Mouse (Mus musculus): ENCODE measurements around the gene Stambp. TPM values are rescaled to one million over a fixed set of nuclear protein-coding genes. Genes with fewer than 3 reads are reported as not detected.
A peak's percentile ranks its signal among the peaks of the same experiment; 100 is the strongest.

Stambp gene
- polyA plus RNA-seq, 1 experiment from 2014 or later = 27.7 TPM

DNA sequence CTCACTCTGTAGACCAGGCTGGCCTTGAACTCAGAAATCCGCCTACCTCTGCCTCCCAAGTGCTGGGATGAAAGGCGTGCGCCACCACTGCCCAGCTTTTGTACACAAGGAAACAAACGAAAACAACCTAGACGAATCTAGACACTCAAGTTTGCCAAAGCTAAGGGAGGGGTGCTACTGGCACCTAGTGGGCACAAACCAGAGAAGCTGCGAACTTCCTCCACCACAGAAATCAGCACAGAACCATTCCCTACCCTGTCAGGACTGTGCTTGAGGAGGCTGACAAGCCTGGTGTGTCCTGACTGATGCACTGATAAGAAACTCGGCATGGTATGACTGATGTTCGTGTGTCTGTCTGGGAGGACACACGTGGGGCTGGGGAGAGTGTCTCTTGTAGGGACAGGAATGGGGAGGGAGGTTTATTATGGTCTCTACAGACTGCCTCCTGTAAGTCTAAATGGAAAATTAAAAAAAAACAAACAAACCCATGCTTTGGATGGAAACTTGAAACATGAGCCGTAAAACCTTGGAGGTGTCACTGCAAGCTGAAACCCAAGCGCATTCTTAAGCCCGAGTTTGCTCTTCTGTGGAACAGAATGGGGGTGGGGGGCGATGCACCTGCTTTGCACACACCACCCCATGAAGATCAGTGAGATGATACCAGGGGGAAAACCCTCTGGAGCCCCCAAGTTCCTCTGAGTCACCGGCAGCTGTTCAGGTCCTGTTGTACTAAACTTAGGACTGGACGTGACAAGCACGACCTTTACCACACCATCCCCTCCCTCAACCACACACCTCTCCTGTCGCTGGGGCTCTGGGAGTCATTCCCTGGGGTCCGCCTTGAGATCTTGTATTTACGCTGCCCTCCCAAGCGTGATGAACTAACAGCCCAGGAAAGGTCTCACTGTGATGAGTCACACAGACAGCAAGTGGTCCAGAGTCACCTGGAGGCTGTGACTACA lies 3.3 kb downstream of the Stambp start:
- 59% methylated on average over 20 of the region's 20 CpGs for WGBS
- H3K4me1 ChIP-seq (ENCODE audit: control insufficient read depth in 2 of 2, insufficient read depth in 2 of 2, low read length in 2 of 2) = peaks cover 6 to 11% of the 10 kb centered on the region in 2 experiments
- H3K36me3 ChIP-seq (ENCODE audit: control insufficient read depth, insufficient read depth, low read length) = peaks cover 34% of the 10 kb centered on the region
- no peaks in the 10 kb centered on the region for H3K9me3 ChIP-seq (ENCODE audit: control insufficient read depth, low read length)
- no peak overlapping the region for H3K9ac ChIP-seq (ENCODE audit: low read length)
- no peak overlapping the region for H3K4me2 ChIP-seq (ENCODE audit: low read length)
- no peak overlapping the region for H3K4me3 ChIP-seq (ENCODE audit: control insufficient read depth in 1 of 2, insufficient read depth in 1 of 2, low read depth in 1 of 2, low read length in 2 of 2)
- no peaks in the 10 kb centered on the region for H3K27me3 ChIP-seq (ENCODE audit: control insufficient read depth, insufficient read depth, low read length)
- no peak overlapping the region for H3K27ac ChIP-seq (replicated peaks in 1 of 2; ENCODE audit: control insufficient read depth in 1 of 2, insufficient read depth in 1 of 2, low read depth in 2 of 2, low read length in 2 of 2)
- no peak for ATAC-seq (ENCODE audit: insufficient number of reproducible peaks, insufficient read depth, low FRiP score, low read depth)

DNA sequence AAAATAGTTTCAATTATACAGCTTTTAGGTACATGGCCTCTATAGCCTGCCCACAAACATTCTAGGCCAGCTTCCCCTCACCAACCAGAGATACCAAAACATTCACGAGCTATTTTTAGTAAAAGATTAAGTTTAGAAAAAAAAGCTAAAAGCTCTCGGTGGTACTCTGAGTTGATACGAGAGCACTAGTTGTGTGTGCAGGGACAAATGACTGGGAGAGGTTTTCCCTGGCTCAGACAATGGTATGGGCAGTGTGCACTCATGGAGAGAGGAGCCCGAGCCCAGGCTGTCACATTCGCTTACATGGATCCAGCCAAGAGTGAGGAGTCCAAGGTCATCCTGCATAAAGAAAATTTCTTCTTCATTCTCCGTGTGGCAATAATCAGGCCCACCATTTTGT lies 16.6 kb downstream of the Stambp start:
- peak overlapping the region; percentile 73 to 77 for H3K27ac ChIP-seq (replicated peaks in 1 of 2; ENCODE audit: control insufficient read depth in 1 of 2, insufficient read depth in 1 of 2, low read depth in 2 of 2, low read length in 2 of 2)
- H3K9me3 ChIP-seq (ENCODE audit: control insufficient read depth, low read length) = no peaks in the 10 kb centered on the region
- peak overlapping the region; percentile 38 for H3K9ac ChIP-seq (ENCODE audit: low read length)
- H3K27me3 ChIP-seq (ENCODE audit: control insufficient read depth, insufficient read depth, low read length) = no peaks in the 10 kb centered on the region
- H3K4me2 ChIP-seq (ENCODE audit: low read length) = 0 out of 2 replicates have a peak overlapping the region, but pooled peaks have one; percentile 6
- H3K4me1 ChIP-seq (ENCODE audit: control insufficient read depth in 2 of 2, insufficient read depth in 2 of 2, low read length in 2 of 2) = peaks cover 19 to 20% of the 10 kb centered on the region in 2 experiments
- peaks cover 45% of the 10 kb centered on the region for H3K36me3 ChIP-seq (ENCODE audit: control insufficient read depth, insufficient read depth, low read length)
- WGBS = 21% methylated on average over 6 of the region's 6 CpGs
- H3K4me3 ChIP-seq (ENCODE audit: control insufficient read depth in 1 of 2, insufficient read depth in 1 of 2, low read depth in 1 of 2, low read length in 2 of 2) = no peak overlapping the region
- peak; percentile 74; the same call in 1 of the 2 replicates for ATAC-seq (ENCODE audit: insufficient number of reproducible peaks, insufficient read depth, low FRiP score, low read depth)

DNA sequence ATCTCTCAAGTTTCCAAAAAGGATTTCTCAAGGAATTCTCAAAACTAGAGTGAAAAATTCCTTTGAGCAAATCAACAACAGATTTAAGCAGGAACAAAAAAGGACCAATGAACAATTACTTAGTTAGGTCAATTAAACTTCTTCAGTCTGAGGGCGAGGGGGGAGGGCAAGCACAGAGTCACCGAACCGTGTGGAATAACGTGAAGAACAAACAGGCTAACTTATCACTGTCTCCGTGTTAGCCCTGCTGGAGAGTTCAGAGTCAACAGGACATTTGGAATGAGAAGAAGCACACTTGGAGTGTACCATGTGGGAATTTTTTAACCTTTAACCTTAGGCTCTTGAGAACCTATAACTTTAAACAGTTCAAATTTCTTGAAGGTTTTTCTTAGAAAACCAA lies 24.2 kb downstream of the Stambp start:
- Histone ChIP-seq H3K4me3 (ENCODE audit: control insufficient read depth in 1 of 2, insufficient read depth in 1 of 2, low read depth in 1 of 2, low read length in 2 of 2) (no peak overlapping the region), H3K4me2 (ENCODE audit: low read length) (no peak overlapping the region), H3K27me3 (ENCODE audit: control insufficient read depth, insufficient read depth, low read length) (no peaks in the 10 kb centered on the region), H3K9me3 (ENCODE audit: control insufficient read depth, low read length) (no peaks in the 10 kb centered on the region), H3K4me1 (ENCODE audit: control insufficient read depth in 2 of 2, insufficient read depth in 2 of 2, low read length in 2 of 2) (no peaks in the 10 kb centered on the region), H3K27ac (replicated peaks in 1 of 2; ENCODE audit: control insufficient read depth in 1 of 2, insufficient read depth in 1 of 2, low read depth in 2 of 2, low read length in 2 of 2) (no peak overlapping the region), H3K9ac (ENCODE audit: low read length) (no peak overlapping the region), H3K36me3 (ENCODE audit: control insufficient read depth, insufficient read depth, low read length) (peaks cover 39% of the 10 kb centered on the region)
- 74% methylated on average over 5 of the region's 5 CpGs for WGBS
- no peak for ATAC-seq (ENCODE audit: insufficient number of reproducible peaks, insufficient read depth, low FRiP score, low read depth)

DNA sequence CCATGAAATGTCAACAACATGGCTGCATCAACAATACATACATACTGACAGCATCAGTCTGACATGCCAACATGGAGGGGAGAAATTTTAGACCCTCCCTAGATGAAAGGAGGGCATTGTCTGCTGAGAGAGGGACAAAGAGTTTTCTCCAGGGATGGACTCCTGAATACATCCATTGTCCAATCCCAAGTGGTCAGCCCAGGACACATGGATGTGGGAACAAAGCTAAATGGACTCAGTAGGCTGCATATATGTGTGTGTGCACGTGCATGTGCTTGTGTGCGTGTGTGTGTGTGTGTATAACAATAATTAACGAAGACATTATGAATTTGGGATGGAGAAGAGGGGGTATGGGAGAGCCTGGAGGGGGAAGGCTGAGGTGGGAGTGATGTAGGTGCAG lies 26.8 kb downstream of the Stambp start:
- Histone ChIP-seq H3K9me3 (ENCODE audit: control insufficient read depth, low read length) (no peaks in the 10 kb centered on the region), H3K27me3 (ENCODE audit: control insufficient read depth, insufficient read depth, low read length) (no peaks in the 10 kb centered on the region), H3K4me2 (ENCODE audit: low read length) (no peak overlapping the region), H3K36me3 (ENCODE audit: control insufficient read depth, insufficient read depth, low read length) (peaks cover 34% of the 10 kb centered on the region), H3K27ac (replicated peaks in 1 of 2; ENCODE audit: control insufficient read depth in 1 of 2, insufficient read depth in 1 of 2, low read depth in 2 of 2, low read length in 2 of 2) (no peak overlapping the region), H3K9ac (ENCODE audit: low read length) (no peak overlapping the region), H3K4me3 (ENCODE audit: control insufficient read depth in 1 of 2, insufficient read depth in 1 of 2, low read depth in 1 of 2, low read length in 2 of 2) (no peak overlapping the region), H3K4me1 (ENCODE audit: control insufficient read depth in 2 of 2, insufficient read depth in 2 of 2, low read length in 2 of 2) (peaks cover 15 to 16% of the 10 kb centered on the region in 2 experiments)
- 91% methylated on average over 3 of the region's 3 CpGs for WGBS
- no peak for ATAC-seq (ENCODE audit: insufficient number of reproducible peaks, insufficient read depth, low FRiP score, low read depth)

DNA sequence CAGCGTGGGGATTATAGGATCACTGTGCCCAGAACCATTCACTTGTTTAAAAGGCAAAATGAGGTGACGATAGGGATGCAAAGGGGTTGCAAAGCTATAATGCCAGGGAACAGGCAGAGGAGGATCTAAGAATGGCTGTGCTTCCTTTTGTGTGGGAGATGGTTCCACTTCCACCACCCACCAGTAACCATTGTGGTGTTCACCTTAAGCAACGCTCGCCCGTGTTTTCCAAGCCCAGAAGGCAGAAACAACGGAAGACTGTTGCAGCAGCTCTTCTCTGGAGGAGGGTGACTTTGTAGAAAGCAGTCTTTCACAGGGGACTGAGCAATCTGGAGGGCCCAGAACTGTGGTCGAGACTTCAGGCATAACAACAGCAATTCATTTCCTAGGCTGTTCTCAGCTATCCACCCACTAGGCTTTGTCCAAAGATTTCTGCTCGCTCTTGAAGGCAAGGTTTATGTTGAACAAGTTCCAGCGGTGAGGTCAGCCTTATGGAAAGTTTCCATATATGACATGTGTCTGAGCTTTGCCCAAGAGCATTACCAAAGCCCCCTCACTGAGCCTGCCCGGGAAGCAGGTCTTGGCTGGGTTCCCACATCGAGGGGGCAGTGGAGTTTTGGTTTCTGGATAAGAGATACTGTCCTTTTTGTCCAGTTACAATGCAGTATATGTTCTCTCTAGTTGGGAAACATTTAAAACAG lies 30.6 kb downstream of the Stambp start:
- Histone ChIP-seq H3K9me3 (ENCODE audit: control insufficient read depth, low read length) (no peaks in the 10 kb centered on the region), H3K9ac (ENCODE audit: low read length) (peak overlapping the region; percentile 10; the same call in 1 of the 2 replicates)
- WGBS = 39% methylated on average over 11 of the region's 11 CpGs

DNA sequence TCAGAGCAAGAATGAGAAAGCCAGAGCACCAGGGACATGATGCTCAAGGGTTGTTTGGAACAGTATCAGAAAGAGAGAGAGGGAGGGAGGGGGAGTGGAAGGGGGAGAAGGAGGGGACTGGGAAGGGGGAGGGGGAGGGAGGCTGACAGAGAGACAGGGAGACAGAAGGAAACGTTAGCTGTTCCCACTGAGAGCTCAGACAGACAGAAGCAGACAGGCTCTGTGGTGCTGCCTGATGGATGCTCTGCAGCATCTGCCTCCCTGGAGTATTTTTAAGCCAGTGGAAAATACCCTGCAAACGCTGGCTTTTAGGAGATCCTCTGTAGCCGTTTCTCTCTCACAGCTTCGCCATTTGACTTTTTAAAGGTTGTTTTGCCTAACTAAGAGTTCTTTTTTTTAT lies 32.5 kb downstream of the Stambp start:
- H3K27me3 ChIP-seq (ENCODE audit: control insufficient read depth, insufficient read depth, low read length) = no peaks in the 10 kb centered on the region
- ATAC-seq (ENCODE audit: insufficient number of reproducible peaks, insufficient read depth, low FRiP score, low read depth) = no peak
- H3K4me1 ChIP-seq (ENCODE audit: control insufficient read depth in 2 of 2, insufficient read depth in 2 of 2, low read length in 2 of 2) = peaks cover 16 to 21% of the 10 kb centered on the region in 2 experiments
- peak overlapping the region; percentile 10 to 14; a peak in 2 of 4 replicates for H3K27ac ChIP-seq (replicated peaks in 1 of 2; ENCODE audit: control insufficient read depth in 1 of 2, insufficient read depth in 1 of 2, low read depth in 2 of 2, low read length in 2 of 2)
- no peak overlapping the region for H3K9ac ChIP-seq (ENCODE audit: low read length)
- no peak overlapping the region for H3K4me2 ChIP-seq (ENCODE audit: low read length)
- no peak overlapping the region for H3K4me3 ChIP-seq (ENCODE audit: control insufficient read depth in 1 of 2, insufficient read depth in 1 of 2, low read depth in 1 of 2, low read length in 2 of 2)
- peaks cover 9% of the 10 kb centered on the region for H3K36me3 ChIP-seq (ENCODE audit: control insufficient read depth, insufficient read depth, low read length)
- H3K9me3 ChIP-seq (ENCODE audit: control insufficient read depth, low read length) = no peaks in the 10 kb centered on the region
- WGBS = 42% methylated on average over 4 of the region's 4 CpGs

More for the DNA sequence above, 30.6 kb downstream of the Stambp start:
- peak overlapping the region; percentile 90 to 98 for H3K27ac ChIP-seq (replicated peaks in 1 of 2; ENCODE audit: control insufficient read depth in 1 of 2, insufficient read depth in 1 of 2, low read depth in 2 of 2, low read length in 2 of 2)
- H3K36me3 ChIP-seq (ENCODE audit: control insufficient read depth, insufficient read depth, low read length) = peaks cover 26% of the 10 kb centered on the region
- H3K4me1 ChIP-seq (ENCODE audit: control insufficient read depth in 2 of 2, insufficient read depth in 2 of 2, low read length in 2 of 2) = peaks cover 15 to 16% of the 10 kb centered on the region in 2 experiments
- no peak overlapping the region for H3K4me3 ChIP-seq (ENCODE audit: control insufficient read depth in 1 of 2, insufficient read depth in 1 of 2, low read depth in 1 of 2, low read length in 2 of 2)
- no peaks in the 10 kb centered on the region for H3K27me3 ChIP-seq (ENCODE audit: control insufficient read depth, insufficient read depth, low read length)
- H3K4me2 ChIP-seq (ENCODE audit: low read length) = peak overlapping the region; percentile 14; the same call in 1 of the 2 replicates
- peak; percentile 87 for ATAC-seq (ENCODE audit: insufficient number of reproducible peaks, insufficient read depth, low FRiP score, low read depth)

DNA sequence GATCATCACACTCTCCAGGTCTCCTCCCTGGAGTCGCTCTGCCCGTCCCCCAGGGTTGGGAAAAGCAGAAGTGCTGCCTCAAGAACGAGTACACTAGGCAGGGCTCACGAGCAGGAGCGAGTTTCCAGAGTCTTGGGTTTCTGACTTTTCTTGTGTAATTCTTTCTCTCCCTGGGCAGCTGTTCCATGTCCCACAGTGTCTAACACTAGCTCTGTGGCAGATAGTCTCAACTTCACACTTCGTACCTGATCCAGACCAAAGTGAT lies 35.8 kb downstream of the Stambp start:
- Histone ChIP-seq H3K27me3 (ENCODE audit: control insufficient read depth, insufficient read depth, low read length) (no peaks in the 10 kb centered on the region), H3K36me3 (ENCODE audit: control insufficient read depth, insufficient read depth, low read length) (no peaks in the 10 kb centered on the region), H3K9me3 (ENCODE audit: control insufficient read depth, low read length) (no peaks in the 10 kb centered on the region), H3K9ac (ENCODE audit: low read length) (no peak overlapping the region), H3K4me2 (ENCODE audit: low read length) (no peak overlapping the region), H3K4me3 (ENCODE audit: control insufficient read depth in 1 of 2, insufficient read depth in 1 of 2, low read depth in 1 of 2, low read length in 2 of 2) (no peak overlapping the region), H3K4me1 (ENCODE audit: control insufficient read depth in 2 of 2, insufficient read depth in 2 of 2, low read length in 2 of 2) (peaks cover 4 to 12% of the 10 kb centered on the region in 2 experiments), H3K27ac (replicated peaks in 1 of 2; ENCODE audit: control insufficient read depth in 1 of 2, insufficient read depth in 1 of 2, low read depth in 2 of 2, low read length in 2 of 2) (no peak overlapping the region; a peak in 1 of 4 replicates)
- 47% methylated on average over 6 of the region's 6 CpGs for WGBS
- ATAC-seq (ENCODE audit: insufficient number of reproducible peaks, insufficient read depth, low FRiP score, low read depth) = no peak
